Mouse (Mus musculus): Measurements from ENCODE around the gene Zcchc14. TPM values are rescaled to one million over a fixed set of nuclear protein-coding genes. Genes with fewer than 3 reads are reported as not detected.

Zcchc14 gene
- 17.2 TPM for polyA plus RNA-seq (2014; fragmentation: Illumina TruSeq; extraction: RNeasy Lipid Tissue Mini Kit (QIAGEN cat#74804); ENCODE audit: low replicate concordance)

GRCm38 (mm10) chr8:121652774-121653323 is at the start of gene Zcchc14:
Gene Zcchc14, minus strand, starts transcription at chr8:121652901.

GRCm38 (mm10) chr8:121590203-121591177 is 62.2 kb downstream of the Zcchc14 start, which contains the start of gene Map1lc3b:
Gene Map1lc3b, plus strand, starts transcription at chr8:121590361.

GRCm38 (mm10) chr8:121578676-121579451 is 73.8 kb downstream of the Zcchc14 start, which contains the start of gene Fbxo31:
Gene Fbxo31, minus strand, starts transcription at chr8:121578806.

Other genes with a start within 250 kb of the Zcchc14 start
- not detected for gene 1700018B08Rik, start 108.6 kb downstream of the Zcchc14 start, polyA plus RNA-seq (2014; fragmentation: Illumina TruSeq; extraction: RNeasy Lipid Tissue Mini Kit (QIAGEN cat#74804); ENCODE audit: low replicate concordance)
- 1.2 TPM for gene Fbxo31, start 74.1 kb downstream of the Zcchc14 start, polyA plus RNA-seq (2014; fragmentation: Illumina TruSeq; extraction: RNeasy Lipid Tissue Mini Kit (QIAGEN cat#74804); ENCODE audit: low replicate concordance)
- gene Map1lc3b, start 62.5 kb downstream of the Zcchc14 start, polyA plus RNA-seq (2014; fragmentation: Illumina TruSeq; extraction: RNeasy Lipid Tissue Mini Kit (QIAGEN cat#74804); ENCODE audit: low replicate concordance), result 24.1 TPM
- not detected for gene Jph3, start 76.7 kb upstream of the Zcchc14 start, polyA plus RNA-seq (2014; fragmentation: Illumina TruSeq; extraction: RNeasy Lipid Tissue Mini Kit (QIAGEN cat#74804); ENCODE audit: low replicate concordance)
- 3.6 TPM for gene Klhdc4, start 176.7 kb upstream of the Zcchc14 start, polyA plus RNA-seq (2014; fragmentation: Illumina TruSeq; extraction: RNeasy Lipid Tissue Mini Kit (QIAGEN cat#74804); ENCODE audit: low replicate concordance)